Mouse (Mus musculus): ENCODE measurements around the gene Vmn2r78. TPM values are rescaled to one million over a fixed set of nuclear protein-coding genes. Genes with fewer than 3 reads are reported as not detected.
"Not testable (repeated sequence)": the region's sequence is repeated elsewhere in the genome, so short reads cannot be mapped to it uniquely, and the experiment has no call there.

The Vmn2r78 gene
- not detected for total RNA-seq (2021)
- long read RNA-seq, experiment 1 = 0 reads
- long read RNA-seq, experiment 2 = 0 reads

- not testable (repeated sequence) for DNase-seq
Measured at GRCm38 (mm10) chr7:86914794-86915193, at the start of gene Vmn2r78. Vmn2r78 (plus strand) TSS chr7:86915094.

DNA sequence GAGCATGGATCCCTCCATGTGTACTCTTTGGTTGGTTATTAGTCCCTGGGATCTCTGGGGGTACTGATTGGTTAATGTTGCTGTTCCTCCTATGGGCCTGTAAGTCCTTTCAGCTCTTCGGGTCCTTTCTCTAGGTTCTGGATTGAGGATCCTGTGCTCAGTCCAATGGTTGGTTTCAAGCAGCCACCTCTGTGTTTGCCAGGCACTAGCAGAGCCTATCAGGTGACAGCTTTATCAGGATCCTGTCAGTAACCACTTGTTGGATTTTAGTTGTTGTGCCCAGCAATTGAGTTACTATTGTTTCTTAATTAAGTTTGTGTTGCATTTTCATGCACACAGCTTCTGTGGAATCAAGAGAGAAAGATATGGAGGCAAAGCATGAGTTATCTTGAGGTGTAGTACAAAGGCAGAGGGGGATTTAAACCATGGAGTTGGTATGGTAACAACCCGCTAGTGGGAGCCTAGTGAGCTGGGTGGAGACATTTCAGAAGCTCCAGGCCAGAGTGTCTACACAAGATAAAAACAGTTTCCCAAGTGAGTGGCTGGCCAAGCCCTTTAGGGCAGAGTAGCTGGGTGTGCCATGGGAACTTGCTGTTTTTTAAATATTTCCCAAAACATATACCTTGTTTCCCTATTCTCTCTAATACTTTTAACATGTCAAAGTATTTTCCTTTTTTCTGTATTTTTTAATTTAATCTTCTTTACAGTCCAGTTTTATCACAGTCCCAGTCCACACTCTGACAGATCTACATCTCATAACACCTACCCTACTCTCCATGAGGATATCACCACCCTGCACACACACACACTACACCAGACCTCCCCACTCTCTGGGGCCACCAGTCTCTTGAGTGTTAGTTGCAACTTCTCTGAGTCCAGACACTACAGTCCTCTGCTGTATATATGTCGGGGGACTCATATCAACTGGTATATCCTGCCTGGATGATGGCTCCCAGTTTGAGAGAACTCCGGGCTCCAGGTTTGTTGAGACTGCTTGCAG, 25.1 kb upstream of the Vmn2r78 start:
- DNase-seq = no peak

DNA sequence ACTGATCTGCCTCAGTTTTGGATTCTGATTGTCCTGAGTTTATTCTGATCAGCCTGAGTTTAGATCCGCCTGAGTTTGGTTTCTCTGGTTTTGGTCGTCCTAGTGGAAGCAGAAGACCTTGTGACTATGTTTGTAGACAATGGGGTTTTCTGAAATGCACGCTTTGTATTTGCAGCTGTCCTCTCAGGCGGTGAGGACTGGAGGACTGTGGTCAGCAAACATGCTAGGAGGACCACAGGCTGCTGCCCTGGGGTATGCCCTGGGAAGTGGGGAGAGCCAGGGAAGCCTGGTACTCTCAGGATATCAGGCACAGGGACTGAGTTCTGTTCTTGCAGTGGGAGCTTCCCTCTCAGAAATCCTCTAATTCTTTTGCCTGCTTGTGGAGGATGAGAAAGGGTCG, 22.4 kb downstream of the Vmn2r78 start:
- DNase-seq = no peak

DNA sequence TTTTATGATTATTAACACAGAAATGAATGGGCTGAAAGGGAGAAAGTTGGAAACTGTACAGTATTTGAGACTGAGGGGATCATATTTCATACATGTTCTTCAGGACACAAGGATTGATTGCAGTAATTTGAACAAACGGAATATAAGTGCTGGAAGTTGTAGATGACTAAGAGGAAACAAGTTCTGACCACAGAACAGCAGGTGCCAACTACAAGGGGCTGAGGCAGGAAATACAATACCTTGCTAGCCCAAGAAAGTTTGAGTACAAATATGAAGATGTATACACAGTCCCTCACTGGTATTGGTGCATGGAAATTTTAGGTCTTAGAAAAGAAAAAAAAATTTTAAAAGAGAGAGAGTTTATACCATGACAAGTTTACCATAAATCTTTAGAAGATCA, 79.8 kb downstream of the Vmn2r78 start:
- DNase-seq = no peak

- DNase-seq = not testable (repeated sequence)
Measured at GRCm38 (mm10) chr7:86995815-86996214, 80.9 kb downstream of the Vmn2r78 start, which contains the start of gene Vmn2r79. Vmn2r79 (plus strand) TSS chr7:86996115.

Other genes starting within 250 kb of the Vmn2r78 start
- not detected for gene Olfr292, start 226.8 kb upstream of the Vmn2r78 start, total RNA-seq (2021)
- gene Folh1, start 139.2 kb upstream of the Vmn2r78 start, total RNA-seq (2021) = 1 to 10 TPM in 1 of 2 experiments, under 1 TPM in 1; 0.82 to 1.7 TPM
- not detected for gene Vmn2r77, start 120.1 kb upstream of the Vmn2r78 start, total RNA-seq (2021)
- not detected for gene Vmn2r79, start 81.0 kb downstream of the Vmn2r78 start, total RNA-seq (2021)

Data from adrenal gland, postnatal 36 days (tissue).